Comparison of ENCODE assay signal across 16 mouse cellular contexts in the genomic region with DNA sequence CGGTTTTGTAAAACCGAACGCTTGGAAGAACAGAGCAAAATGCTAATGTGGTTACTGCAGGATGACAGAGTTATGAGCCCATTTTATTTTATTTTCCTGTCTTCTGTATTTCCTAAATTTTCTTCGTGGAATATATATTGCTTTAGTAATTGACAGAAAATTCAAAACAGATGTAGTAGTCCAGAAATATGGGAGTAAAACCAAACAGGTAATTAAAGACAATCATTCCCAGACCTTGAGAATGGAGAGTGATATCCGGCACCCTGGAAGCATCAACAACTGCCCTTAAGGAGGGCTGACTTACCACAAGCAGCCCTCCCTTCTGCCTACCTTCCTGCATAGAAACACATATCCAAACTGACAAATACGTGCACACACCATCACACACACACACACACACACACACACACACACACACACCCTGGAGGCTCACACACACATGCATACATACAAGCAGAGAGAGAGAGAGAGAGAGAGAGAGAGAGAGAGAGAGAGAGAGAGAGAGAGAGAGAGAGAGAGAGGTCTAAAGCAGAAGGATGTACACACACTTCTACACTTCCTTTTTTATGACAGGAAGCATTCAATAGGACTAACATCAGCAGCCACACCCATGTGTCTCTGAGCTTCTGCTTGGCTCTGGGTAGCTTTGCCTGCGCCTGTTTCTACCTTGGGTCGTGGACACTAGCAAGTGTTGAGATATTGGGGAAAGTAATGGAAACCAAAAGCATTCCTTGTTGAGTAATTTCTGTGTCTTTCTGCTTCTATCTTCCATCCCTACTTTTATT. TPM values are rescaled to one million over a fixed set of nuclear protein-coding genes. Genes with fewer than 3 reads are reported as not detected.
A peak's percentile ranks its signal among the peaks of the same experiment; 100 is the strongest.
DNase-seq lines count a peak whose midpoint lies in the region; ATAC-seq and TF ChIP-seq lines count a peak whose summit lies in the region.
"Had no signal": no experiment of that assay in that cellular context is flagged by ENCODE, and none has a peak within 500 bp of the region (broad histone marks: within the 10 kb centered on the region; RNA-seq: fewer than 3 reads in every experiment).

No protein-coding gene starts in this region.

- no peak overlapping the region for H3K9ac ChIP-seq in liver, postnatal 0 days (replicated peaks)
- no peak overlapping the region for H3K9ac ChIP-seq in liver, embryonic 12.5 days
- H3K9ac ChIP-seq in embryonic facial prominence, embryonic 11.5 days (replicated peaks; ENCODE audit: low read length), result no peak overlapping the region
- no peak overlapping the region for H3K9ac ChIP-seq in limb, embryonic 13.5 days

- ATAC-seq in liver, postnatal 0 days, result peak; percentile 51; the same call in 1 of the 2 replicates
- no peak for ATAC-seq in liver, embryonic 12.5 days
- ATAC-seq in embryonic facial prominence, embryonic 11.5 days (replicated peaks; ENCODE audit: insufficient number of reproducible peaks, low FRiP score, low TSS enrichment, low read depth), result no peak; the same call in 1 of the 2 replicates
- peak; percentile 51; the same call in 1 of the 2 replicates for ATAC-seq in limb, embryonic 13.5 days (ENCODE audit: low FRiP score, low read depth)

- H3K9me3 ChIP-seq in liver, postnatal 0 days (ENCODE audit: low read length), result no peaks in the 10 kb centered on the region; the same call in 1 of the 2 replicates
- no peaks in the 10 kb centered on the region for H3K9me3 ChIP-seq in liver, embryonic 12.5 days (replicated peaks)
- H3K9me3 ChIP-seq in embryonic facial prominence, embryonic 11.5 days (replicated peaks; ENCODE audit: control insufficient read depth, low read length), result no peaks in the 10 kb centered on the region
- H3K9me3 ChIP-seq in limb, embryonic 13.5 days, result no peaks in the 10 kb centered on the region; the same call in 1 of the 2 replicates
- no peaks in the 10 kb centered on the region for H3K9me3 ChIP-seq in midbrain, embryonic 10.5 days (replicated peaks)

- no peak for TF ChIP-seq CTCF in liver, postnatal 0 days (IDR thresholded peaks at IDR 0.05; ENCODE audit: low read depth)

- no peaks in the 10 kb centered on the region for H3K4me1 ChIP-seq in liver, postnatal 0 days (ENCODE audit: insufficient read depth)
- H3K4me1 ChIP-seq in liver, embryonic 12.5 days, result no peaks in the 10 kb centered on the region
- no peaks in the 10 kb centered on the region for H3K4me1 ChIP-seq in embryonic facial prominence, embryonic 11.5 days (ENCODE audit: control insufficient read depth, insufficient read depth, low read length)
- H3K4me1 ChIP-seq in limb, embryonic 13.5 days, result peaks cover 35% of the 10 kb centered on the region
- no peaks in the 10 kb centered on the region for H3K4me1 ChIP-seq in midbrain, embryonic 10.5 days
- H3K4me1 ChIP-seq: megakaryocyte, embryonic 14.5 days had no signal

- H3K27ac ChIP-seq in liver, postnatal 0 days (ENCODE audit: low read depth), result no peak overlapping the region
- no peak overlapping the region for H3K27ac ChIP-seq in liver, embryonic 12.5 days
- H3K27ac ChIP-seq in embryonic facial prominence, embryonic 11.5 days (replicated peaks; ENCODE audit: low read depth, low read length), result no peak overlapping the region
- no peak overlapping the region for H3K27ac ChIP-seq in limb, embryonic 13.5 days
- H3K27ac ChIP-seq in midbrain, embryonic 10.5 days (replicated peaks), result no peak overlapping the region

- intact Hi-C loops in gastrocnemius, postnatal 14 days (cut with DNase I; ENCODE audit: low total_unique reads), result no loop called here

- H3K4me2 ChIP-seq in liver, postnatal 0 days (ENCODE audit: low read depth, low read length), result no peak overlapping the region
- no peak overlapping the region for H3K4me2 ChIP-seq in liver, embryonic 12.5 days
- H3K4me2 ChIP-seq in embryonic facial prominence, embryonic 11.5 days (ENCODE audit: low read depth, low read length), result no peak overlapping the region
- 0 out of 2 replicates have a peak overlapping the region, but pooled peaks have one; percentile 9 for H3K4me2 ChIP-seq in limb, embryonic 13.5 days (replicated peaks)

- H3K36me3 ChIP-seq in liver, postnatal 0 days (replicated peaks; ENCODE audit: insufficient read depth, low read length), result no peaks in the 10 kb centered on the region
- H3K36me3 ChIP-seq in liver, embryonic 12.5 days, result no peaks in the 10 kb centered on the region
- no peaks in the 10 kb centered on the region for H3K36me3 ChIP-seq in embryonic facial prominence, embryonic 11.5 days (replicated peaks; ENCODE audit: control insufficient read depth, insufficient read depth, low read depth, low read length)
- no peaks in the 10 kb centered on the region for H3K36me3 ChIP-seq in limb, embryonic 13.5 days
- no peaks in the 10 kb centered on the region for H3K36me3 ChIP-seq in midbrain, embryonic 10.5 days

- no peaks in the 10 kb centered on the region for H3K27me3 ChIP-seq in liver, postnatal 0 days (ENCODE audit: insufficient read depth, low read length)
- H3K27me3 ChIP-seq in liver, embryonic 12.5 days (replicated peaks), result no peaks in the 10 kb centered on the region
- no peaks in the 10 kb centered on the region for H3K27me3 ChIP-seq in embryonic facial prominence, embryonic 11.5 days (ENCODE audit: control insufficient read depth, insufficient read depth, low read length)
- H3K27me3 ChIP-seq in limb, embryonic 13.5 days, result 0 out of 2 replicates have a peak, but pooled peaks cover 2% of the 10 kb centered on the region
- H3K27me3 ChIP-seq in midbrain, embryonic 10.5 days (ENCODE audit: low read depth, poor library complexity, severe bottlenecking), result no peaks in the 10 kb centered on the region
- H3K27me3 ChIP-seq: megakaryocyte, embryonic 14.5 days had no signal

- TF ChIP-seq EP300 in liver, postnatal 0 days (IDR thresholded peaks at IDR 0.05; ENCODE audit: low read depth), result no peak

- WGBS in liver, postnatal 0 days (ENCODE audit: insufficient replicate concordance), result 69% methylated on average over 8 of the region's 8 CpGs
- 62% methylated on average over 8 of the region's 8 CpGs for WGBS in liver, embryonic 12.5 days (ENCODE audit: insufficient replicate concordance)
- WGBS in embryonic facial prominence, embryonic 11.5 days, result 51% methylated on average over 8 of the region's 8 CpGs
- WGBS in limb, embryonic 13.5 days, result 31% methylated on average over 8 of the region's 8 CpGs
- 85% methylated on average over 8 of the region's 8 CpGs for WGBS in midbrain, embryonic 10.5 days

- H3K4me3 ChIP-seq in liver, postnatal 0 days (ENCODE audit: low read depth, low read length), result no peak overlapping the region
- no peak overlapping the region for H3K4me3 ChIP-seq in liver, embryonic 12.5 days
- no peak overlapping the region for H3K4me3 ChIP-seq in embryonic facial prominence, embryonic 11.5 days (ENCODE audit: low read depth, low read length)
- no peak overlapping the region for H3K4me3 ChIP-seq in limb, embryonic 13.5 days
- H3K4me3 ChIP-seq in midbrain, embryonic 10.5 days, result no peak overlapping the region
- H3K4me3 ChIP-seq: megakaryocyte, embryonic 14.5 days had no signal

- no peak for DNase-seq in liver, postnatal 0 days
- peak; percentile 63 for DNase-seq in CD4-positive helper T cell, adult 2 months (ENCODE audit: low read depth, low spot score)
- peak; percentile 82 for DNase-seq in embryonic facial prominence, embryonic 11.5 days (ENCODE audit: low spot score)
- no peak for DNase-seq in gastrocnemius, postnatal 14 days
- DNase-seq in midbrain, embryonic 10.5 days (ENCODE audit: low spot score), result no peak
- DNase-seq in cerebellum, adult 18-20 months, result no peak
- DNase-seq: cerebellum, adult 9-10 months; kidney, adult 18-20 months; left cerebral cortex, postnatal 4 days; right cerebral cortex, postnatal 14 days had no signal

RNA-seq across cellular contexts. Expression of gene Atp6v1g3, which starts 25.6 kb away (rescaled TPM):
- polyA plus RNA-seq in liver, postnatal 0 days (2015; fragmentation: Nextera tagmentation; extraction: Ambion mirVana), result not detected in 2 replicates
- polyA plus RNA-seq in liver, embryonic 12.5 days (2016; fragmentation: Nextera tagmentation; extraction: Ambion mirVana), result not detected in 2 replicates
- polyA plus RNA-seq in embryonic facial prominence, embryonic 11.5 days (2014; fragmentation: Nextera tagmentation; extraction: Ambion mirVana), result 0.11 TPM in 1 of 2 replicates, not detected in the other
- polyA plus RNA-seq in limb, embryonic 13.5 days (2015; fragmentation: Nextera tagmentation; extraction: Ambion mirVana), result 0.51 and 0.84 TPM in 2 replicates
- total RNA-seq in gastrocnemius, postnatal 14 days (2021), result not detected
- polyA plus RNA-seq in midbrain, embryonic 10.5 days (2016; fragmentation: Nextera tagmentation; extraction: Ambion mirVana), result not detected in 2 replicates
- total RNA-seq: heart, postnatal 25 days; left cerebral cortex, postnatal 4 days had no signal
- polyA plus RNA-seq: neural tube, embryonic 11.5 days; testis, adult 2 months had no signal

Comparison
In these comparisons a context has a peak if more than half of its experiments do, and no peak if none do; other contexts are left out.
1. ATAC-seq: peak in liver, postnatal 0 days (single experiment) and limb, embryonic 13.5 days (single experiment); none in liver, embryonic 12.5 days (single experiment) and embryonic facial prominence, embryonic 11.5 days (single experiment).
2. DNase-seq: peak in CD4-positive helper T cell, adult 2 months (single experiment) and embryonic facial prominence, embryonic 11.5 days (single experiment); none in liver, postnatal 0 days (single experiment), gastrocnemius, postnatal 14 days (single experiment), midbrain, embryonic 10.5 days (single experiment) and cerebellum, adult 18-20 months (0 of 2).